Mouse (Mus musculus) cerebellum, adult 2 months (tissue): ENCODE measurements around the gene Smtnl1.

Source experiments
- CTCF ChIP-seq: fragments of 200-500 bp; IDR thresholded peaks from 2 replicates; pipeline ENCODE4 v1.5.1; 2011; ENCODE audit warnings: low read depth, mild to moderate bottlenecking, control low read depth, low read length, moderate library complexity, borderline replicate concordance; ENCODE audit not compliant: insufficient read depth
- POLR2A ChIP-seq: fragments of 200-500 bp; IDR thresholded peaks from 2 replicates; pipeline ENCODE4 v1.6.1; 2011; ENCODE audit warnings: low read length, control low read depth, borderline replicate concordance; ENCODE audit not compliant: insufficient read depth

GRCm38 (mm10) chr2:84845226-84845625, 22.8 kb upstream of the Smtnl1 start:
- TF ChIP-seq CTCF: no peak
- TF ChIP-seq POLR2A: no peak
